ENCODE assay signal across 18 mouse cellular contexts in the genomic region with DNA sequence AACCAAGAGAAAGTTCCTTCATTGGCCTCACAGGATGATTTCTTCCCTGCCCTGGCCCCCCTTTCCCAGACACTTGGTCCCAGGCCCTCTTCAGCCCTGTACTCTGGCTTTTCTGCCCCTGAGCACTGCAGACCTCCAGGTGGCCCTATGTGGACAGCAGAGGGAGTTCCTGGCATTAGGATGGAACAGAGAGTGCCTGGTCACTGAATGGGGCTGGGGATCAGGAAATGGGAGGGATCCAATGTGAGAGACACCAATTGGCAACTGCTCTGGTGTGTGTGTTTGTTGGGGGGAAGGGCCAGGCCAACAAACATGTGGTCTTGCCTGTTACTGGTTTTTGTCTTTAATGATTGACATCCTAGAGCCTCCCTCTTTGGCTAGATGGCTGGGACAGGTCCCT. TPM values are rescaled to one million over a fixed set of nuclear protein-coding genes. Genes with fewer than 3 reads are reported as not detected.
"Had no signal": no experiment of that assay in that cellular context is flagged by ENCODE, and none has a peak within 500 bp of the region (broad histone marks: within the 10 kb centered on the region; RNA-seq: fewer than 3 reads in every experiment).

No protein-coding gene starts in this region.

- H3K27me3 ChIP-seq: intestine, embryonic 15.5 days; neural tube, embryonic 12.5 days had no signal

- H3K4me1 ChIP-seq: intestine, embryonic 15.5 days; kidney, embryonic 15.5 days; limb, embryonic 10.5 days; megakaryocyte, embryonic 14.5 days; neural tube, embryonic 12.5 days had no signal

- H3K27ac ChIP-seq: intestine, embryonic 15.5 days; kidney, embryonic 15.5 days; limb, embryonic 10.5 days; liver, embryonic 14.5 days; macrophage; neural tube, embryonic 12.5 days had no signal

- DNase-seq: kidney, adult 18-20 months; kidney, postnatal 25 days; layer of hippocampus, adult 9-11 months; lung, embryonic 14.5 days; lung, postnatal 14 days; midbrain, embryonic 14.5 days; thymus, adult 18-20 months; thymus, postnatal 14 days had no signal

- H3K9ac ChIP-seq: intestine, embryonic 15.5 days; kidney, embryonic 15.5 days; liver, embryonic 14.5 days; lung, embryonic 14.5 days; neural tube, embryonic 12.5 days had no signal

- H3K36me3 ChIP-seq: intestine, embryonic 15.5 days; kidney, embryonic 15.5 days; limb, embryonic 10.5 days; neural tube, embryonic 12.5 days had no signal

- ATAC-seq: intestine, embryonic 15.5 days had no signal

- H3K4me2 ChIP-seq: intestine, embryonic 15.5 days; kidney, embryonic 15.5 days; lung, embryonic 14.5 days; neural tube, embryonic 12.5 days had no signal

- H3K9me3 ChIP-seq: intestine, embryonic 15.5 days; kidney, embryonic 15.5 days; limb, embryonic 10.5 days; megakaryocyte, embryonic 14.5 days; neural tube, embryonic 12.5 days had no signal

- H3K4me3 ChIP-seq: intestine, embryonic 15.5 days; kidney, embryonic 15.5 days; limb, embryonic 10.5 days; megakaryocyte, embryonic 14.5 days; neural tube, embryonic 12.5 days had no signal

RNA-seq across cellular contexts. Expression of gene Pax7, which starts 48.5 kb away (rescaled TPM):
- total RNA-seq: left cerebral cortex, postnatal 14 days; monocyte, adult 5-6 weeks; neutrophil, adult 5-6 weeks had no signal
- polyA plus RNA-seq: intestine, embryonic 15.5 days; liver, embryonic 14.5 days; lung, embryonic 14.5 days; macrophage had no signal
